Mouse (Mus musculus) splenic B cell, adult 2 months (primary cell): Measurements from ENCODE around the gene Pfn2.
"Not testable (repeated sequence)": the region's sequence is repeated elsewhere in the genome, so short reads cannot be mapped to it uniquely, and the experiment has no call there.

Experiments used
- DNase-seq: peaks from one replicate; pipeline ENCODE4 v3.0.0-alpha.2; 2011; ENCODE audit warnings: low read depth, low spot score
- H3K27me3 ChIP-seq: 2 replicates; pipeline ENCODE4 v1.6.1; 2012; ENCODE audit warnings: mild to moderate bottlenecking, low read length, moderate library complexity, mixed read lengths; ENCODE audit not compliant: control insufficient read depth, poor library complexity, insufficient read depth, severe bottlenecking
- H3K36me3 ChIP-seq: 2 replicates; pipeline ENCODE4 v1.6.1; 2012; ENCODE audit warnings: mild to moderate bottlenecking, low read length, moderate library complexity, mixed read lengths; ENCODE audit not compliant: control insufficient read depth, poor library complexity, insufficient read depth, severe bottlenecking

The Pfn2 gene

DNA sequence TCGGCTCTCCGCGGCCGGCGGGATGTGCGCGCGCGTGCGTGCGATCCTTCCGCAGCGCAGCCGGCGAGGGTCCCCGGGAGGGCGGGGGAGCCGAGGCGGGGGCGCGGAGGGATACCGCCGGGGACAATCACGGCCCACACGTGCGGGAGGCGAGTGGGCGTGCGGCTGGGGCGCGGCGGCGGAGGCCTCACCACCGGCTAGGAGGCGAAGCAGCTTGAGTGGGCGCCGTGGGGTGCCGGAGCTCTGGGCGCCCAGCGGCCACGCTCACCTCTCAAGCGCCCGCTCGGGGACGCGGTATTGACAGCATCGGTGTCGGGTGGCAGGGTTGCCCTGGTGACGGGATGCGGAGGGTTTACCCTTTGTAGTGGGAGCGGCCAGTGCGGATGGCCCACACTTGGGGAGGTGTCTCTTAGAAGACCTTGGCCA, at the start of gene Pfn2:
TSS of gene Pfn2 (minus strand) at position 320 of the 426 bp plus-strand sequence.
- H3K27me3 ChIP-seq = no peaks in the 10 kb centered on the region
- DNase-seq = no peak
- H3K36me3 ChIP-seq = no peaks in the 10 kb centered on the region

DNA sequence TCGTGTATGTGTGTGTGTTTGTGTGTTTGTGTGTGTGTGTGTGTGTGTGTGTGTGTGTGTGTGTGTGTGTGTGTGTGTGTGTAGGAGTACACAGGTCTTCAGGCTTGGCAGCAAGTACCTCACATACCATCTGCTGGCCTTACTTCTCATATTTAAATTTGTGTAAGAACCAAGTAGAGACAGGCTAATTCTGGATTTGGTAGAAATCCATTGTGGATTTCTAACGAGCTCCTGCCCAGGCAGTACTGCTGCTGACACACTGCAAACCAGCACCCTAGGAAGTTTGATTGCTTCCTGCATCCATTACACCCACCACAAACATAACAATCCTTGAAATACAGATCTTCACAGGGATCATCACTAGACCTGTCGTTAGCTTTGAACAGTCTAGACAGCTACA, 35.1 kb upstream of the Pfn2 start:
- Histone ChIP-seq H3K36me3 (no peaks in the 10 kb centered on the region), H3K27me3 (no peaks in the 10 kb centered on the region)
- no peak for DNase-seq

DNA sequence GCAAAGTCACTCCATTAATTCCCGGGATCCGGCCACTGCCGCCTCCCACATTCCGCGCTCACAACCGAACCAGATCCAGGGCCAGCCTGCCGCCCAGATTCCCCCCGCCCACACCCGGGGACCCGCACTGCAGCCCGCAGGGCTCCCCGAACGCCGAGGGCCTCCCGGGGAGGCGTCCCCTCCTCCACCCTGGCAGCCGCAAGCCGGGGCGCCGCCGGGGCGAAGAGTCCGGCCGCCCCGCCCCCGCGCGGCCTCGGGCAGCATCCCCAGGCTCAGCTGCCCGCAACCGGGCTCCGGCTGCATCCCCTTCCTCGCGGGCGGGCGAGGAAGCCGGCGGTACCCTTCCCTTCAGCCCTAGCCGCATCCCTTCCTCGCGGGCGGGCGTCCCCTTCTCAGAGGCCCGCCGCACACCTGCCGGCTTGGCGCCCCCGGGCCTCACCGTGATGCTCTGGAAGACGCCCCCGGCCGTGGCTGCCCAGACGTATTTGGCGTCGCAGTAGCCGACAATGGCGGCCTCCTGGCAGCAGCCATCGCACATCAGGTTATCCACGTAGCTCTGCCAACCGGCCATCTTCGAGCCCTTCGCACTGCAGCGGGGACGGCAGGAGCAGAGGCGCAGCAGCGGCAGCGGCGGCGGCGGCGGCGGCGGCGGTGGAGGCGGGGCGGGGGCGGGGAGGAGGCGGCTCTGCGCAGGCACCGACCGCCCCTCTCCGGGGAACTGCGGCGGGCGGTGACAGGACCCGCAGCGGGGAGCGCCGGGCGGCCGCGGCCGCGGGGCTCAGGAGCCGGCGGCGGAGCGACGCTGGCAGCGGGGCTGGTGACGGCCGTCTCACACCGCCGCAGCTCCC, 743 bp downstream of the Pfn2 start:
- no peaks in the 10 kb centered on the region for H3K36me3 ChIP-seq
- DNase-seq = peak; percentile 68
- H3K27me3 ChIP-seq = no peaks in the 10 kb centered on the region

DNA sequence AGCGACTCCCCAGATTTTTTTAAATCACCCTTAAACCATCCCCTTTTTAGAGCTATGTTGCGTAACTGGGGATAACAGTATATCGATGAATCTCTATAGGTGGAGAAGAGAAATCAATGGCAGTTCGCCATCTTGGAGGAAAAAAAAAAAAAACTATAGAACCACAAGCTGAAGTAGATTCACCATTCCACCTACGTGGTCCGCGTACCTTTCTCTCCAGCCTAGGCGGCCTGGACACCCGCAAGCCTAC, 1.3 kb downstream of the Pfn2 start:
- Histone ChIP-seq H3K36me3 (no peaks in the 10 kb centered on the region), H3K27me3 (no peaks in the 10 kb centered on the region)
- no peak for DNase-seq

GRCm38 (mm10) chr3:57845786-57846661, 1.9 kb downstream of the Pfn2 start:
- Histone ChIP-seq H3K27me3 (no peaks in the 10 kb centered on the region), H3K36me3 (no peaks in the 10 kb centered on the region)
- DNase-seq = no peak

GRCm38 (mm10) chr3:57843775-57844174, 4.1 kb downstream of the Pfn2 start:
- peak; percentile 66 for DNase-seq
- Histone ChIP-seq H3K27me3 (no peaks in the 10 kb centered on the region), H3K36me3 (peaks cover 3% of the 10 kb centered on the region; the same call in 1 of the 2 replicates)

- Histone ChIP-seq H3K27me3 (no peaks in the 10 kb centered on the region), H3K36me3 (peaks cover 10% of the 10 kb centered on the region)
- DNase-seq = no peak
Measured at GRCm38 (mm10) chr3:57836911-57837310, 11.0 kb downstream of the Pfn2 start.

DNA sequence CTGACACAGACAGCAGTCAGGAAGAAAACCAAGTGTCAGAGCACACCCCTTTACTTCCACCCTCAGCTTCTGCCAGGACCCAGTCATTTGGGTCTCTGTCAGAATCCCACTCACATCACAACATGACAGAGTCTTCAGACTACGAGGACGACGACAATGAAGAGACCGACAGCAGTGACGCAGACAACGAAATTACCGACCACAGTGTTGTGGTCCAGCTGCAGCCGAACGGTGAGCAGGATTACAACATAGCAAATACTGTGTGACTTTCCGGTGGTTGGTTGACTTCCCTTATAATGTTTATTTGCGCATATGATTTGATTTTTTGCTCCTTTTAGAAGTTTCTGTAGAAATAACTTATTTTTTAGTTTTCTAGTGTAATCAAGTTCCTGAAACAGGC, 14.3 kb downstream of the Pfn2 start:
- no peaks in the 10 kb centered on the region for H3K27me3 ChIP-seq
- peaks cover 7% of the 10 kb centered on the region for H3K36me3 ChIP-seq
- DNase-seq = no peak

- DNase-seq = no peak
- 0 out of 2 replicates have a peak, but pooled peaks cover 3% of the 10 kb centered on the region for H3K36me3 ChIP-seq
- H3K27me3 ChIP-seq = no peaks in the 10 kb centered on the region
Measured at GRCm38 (mm10) chr3:57825866-57826265, 22.0 kb downstream of the Pfn2 start.

GRCm38 (mm10) chr3:57815447-57815846, 32.4 kb downstream of the Pfn2 start:
- Histone ChIP-seq H3K27me3 (no peaks in the 10 kb centered on the region), H3K36me3 (peaks cover 2% of the 10 kb centered on the region; the same call in 1 of the 2 replicates)
- DNase-seq = peak; percentile 33

- not testable (repeated sequence) for H3K27me3 ChIP-seq, DNase-seq, H3K36me3 ChIP-seq
Measured at GRCm38 (mm10) chr3:57795071-57795470, 52.8 kb downstream of the Pfn2 start.
